Mouse (Mus musculus) heart, embryonic 12.5 days (tissue): ENCODE data around the gene Caskin2. TPM values are rescaled to one million over a fixed set of nuclear protein-coding genes. Genes with fewer than 3 reads are reported as not detected.
"Not testable (repeated sequence)": the region's sequence is repeated elsewhere in the genome, so short reads cannot be mapped to it uniquely, and the experiment has no call there.

Experiments used
- ATAC-seq: fragments of 200-750 bp; cut with Nextera tagmentation; 2 replicates; pipeline ENCODE4 v1.8.0; 2017; ENCODE audit warnings: moderate TSS enrichment, moderate library complexity; ENCODE audit not compliant: insufficient number of reproducible peaks, low FRiP score
- H3K27ac ChIP-seq: fragments of 300-500 bp; sonication (generic); 2 replicates; pipeline ENCODE4 v1.5.1; 2016; ENCODE audit warnings: mild to moderate bottlenecking, moderate library complexity; ENCODE audit not compliant: poor library complexity, severe bottlenecking
- H3K27me3 ChIP-seq: fragments of 300-500 bp; sonication (generic); replicated peaks from 2 replicates; pipeline ENCODE4 v1.6.1; 2016; ENCODE audit warnings: mild to moderate bottlenecking, moderate library complexity
- H3K36me3 ChIP-seq: fragments of 300-500 bp; sonication (generic); 2 replicates; pipeline ENCODE4 v1.6.1; 2016; ENCODE audit warnings: mild to moderate bottlenecking, moderate library complexity
- H3K4me1 ChIP-seq: fragments of 300-500 bp; sonication (generic); replicated peaks from 2 replicates; pipeline ENCODE4 v1.6.1; 2016; ENCODE audit warnings: mild to moderate bottlenecking
- H3K4me2 ChIP-seq: fragments of 300-500 bp; sonication (generic); 2 replicates; pipeline ENCODE4 v1.6.1; 2016; ENCODE audit warnings: mild to moderate bottlenecking, moderate library complexity
- H3K4me3 ChIP-seq: fragments of 300-500 bp; sonication (generic); 2 replicates; pipeline ENCODE4 v1.5.1; 2016; ENCODE audit warnings: mild to moderate bottlenecking
- H3K9ac ChIP-seq: fragments of 300-500 bp; sonication (generic); 2 replicates; pipeline ENCODE4 v1.6.1; 2016; ENCODE audit warnings: mild to moderate bottlenecking, moderate library complexity
- H3K9me3 ChIP-seq: fragments of 300-500 bp; sonication (generic); replicated peaks from 2 replicates; pipeline ENCODE4 v1.6.1; 2016; ENCODE audit warnings: mild to moderate bottlenecking, moderate library complexity
- WGBS: fragments of 180-500 bp; shearing (Covaris S2); methylation state at CpG from one replicate; pipeline ENCODE4 v1.1.7; 2016; 5-methylcytosine and 5-hydroxymethylcytosine counted together
- microRNA-seq: library from miRNA; unstranded; fragments of <30 nt; microRNA quantifications from one replicate; pipeline ENCODE4, GENCODE M21; 2017
- polyA plus RNA-seq: library from polyadenylated mRNA; unstranded; fragments of >200 nt; fragmentation: Nextera tagmentation; extraction: Ambion mirVana; gene quantifications from 2 replicates; pipeline ENCODE4 v1.2.1, GENCODE M21; 2016

Caskin2 gene
- polyA plus RNA-seq, 1 experiment from 2014 or later, result 23.5 TPM

- H3K27me3 ChIP-seq, H3K9me3 ChIP-seq, ATAC-seq, H3K27ac ChIP-seq, H3K9ac ChIP-seq, H3K4me3 ChIP-seq, H3K4me2 ChIP-seq, H3K36me3 ChIP-seq: not testable (repeated sequence)
- WGBS, result 93% methylated on average over 7 of the region's 7 CpGs
- H3K4me1 ChIP-seq, result peaks cover 12% of the 10 kb centered on the region
These were observed 51.3 kb downstream of the Caskin2 start for GRCm38 (mm10) chr11:115762176-115762575.

- Histone ChIP-seq H3K27me3 (no peaks in the 10 kb centered on the region), H3K9me3 (no peaks in the 10 kb centered on the region), H3K4me3 (no peak overlapping the region), H3K9ac (no peak overlapping the region), H3K4me1 (no peaks in the 10 kb centered on the region), H3K4me2 (no peak overlapping the region), H3K27ac (no peak overlapping the region), H3K36me3 (no peaks in the 10 kb centered on the region)
- ATAC-seq, result no peak
- WGBS, result 59% methylated on average over 4 of the region's 4 CpGs
These were observed 60.0 kb downstream of the Caskin2 start for GRCm38 (mm10) chr11:115753485-115753884.

- ATAC-seq, result no peak
- Histone ChIP-seq H3K9me3 (no peaks in the 10 kb centered on the region), H3K4me3 (no peak overlapping the region), H3K4me1 (peaks cover 1% of the 10 kb centered on the region; the same call in 1 of the 2 replicates), H3K9ac (no peak overlapping the region), H3K27ac (no peak overlapping the region), H3K36me3 (no peaks in the 10 kb centered on the region), H3K4me2 (no peak overlapping the region), H3K27me3 (no peaks in the 10 kb centered on the region)
- WGBS, result 77% methylated on average over 7 of the region's 7 CpGs
These were observed 60.8 kb downstream of the Caskin2 start for GRCm38 (mm10) chr11:115752653-115753052.

GRCm38 (mm10) chr11:115751725-115752124 is 61.7 kb downstream of the Caskin2 start:
- no peak overlapping the region for H3K4me3 ChIP-seq
- no peak overlapping the region for H3K4me2 ChIP-seq
- no peak for ATAC-seq
- H3K36me3 ChIP-seq, result no peaks in the 10 kb centered on the region
- no peak overlapping the region for H3K27ac ChIP-seq
- H3K27me3 ChIP-seq, result no peaks in the 10 kb centered on the region
- H3K4me1 ChIP-seq, result peaks cover 10% of the 10 kb centered on the region
- WGBS, result 49% methylated on average over 2 of the region's 2 CpGs
- no peak overlapping the region for H3K9ac ChIP-seq
- no peaks in the 10 kb centered on the region for H3K9me3 ChIP-seq

- ATAC-seq, result no peak
- peaks cover 13% of the 10 kb centered on the region for H3K4me1 ChIP-seq
These were observed 63.6 kb downstream of the Caskin2 start for GRCm38 (mm10) chr11:115749834-115750233.

More at GRCm38 (mm10) chr11:115749834-115750233, 63.6 kb downstream of the Caskin2 start:
- WGBS, result 91% methylated on average over 5 of the region's 5 CpGs
- no peak overlapping the region for H3K4me3 ChIP-seq
- H3K27ac ChIP-seq, result no peak overlapping the region
- H3K9ac ChIP-seq, result no peak overlapping the region
- no peak overlapping the region for H3K4me2 ChIP-seq
- H3K36me3 ChIP-seq, result no peaks in the 10 kb centered on the region
- no peaks in the 10 kb centered on the region for H3K27me3 ChIP-seq
- H3K9me3 ChIP-seq, result no peaks in the 10 kb centered on the region

Small RNA genes lying within 50 kb of the gene (microRNA-seq; reads per million reads assigned to microRNA genes)
- 0.94 reads per million for gene Mir5621

Other genes with a start within 250 kb of the Caskin2 start
- 117 and 132 TPM in 2 replicates for gene Nup85, start 249.2 kb downstream of the Caskin2 start, polyA plus RNA-seq
- gene Mrps7, start 209.7 kb downstream of the Caskin2 start, polyA plus RNA-seq, result 90.4 and 95.4 TPM in 2 replicates
- gene Gga3, start 209.6 kb downstream of the Caskin2 start, polyA plus RNA-seq, result 19.2 and 21.9 TPM in 2 replicates
- gene Mif4gd, start 200.7 kb downstream of the Caskin2 start, polyA plus RNA-seq, result 20.9 and 22.0 TPM in 2 replicates
- 39.9 and 42.1 TPM in 2 replicates for gene Slc25a19, start 185.3 kb downstream of the Caskin2 start, polyA plus RNA-seq
- 95.9 and 113 TPM in 2 replicates for gene Grb2, start 105.0 kb downstream of the Caskin2 start, polyA plus RNA-seq
- gene Tmem94, start 48.2 kb downstream of the Caskin2 start, polyA plus RNA-seq, result 52.4 and 52.5 TPM in 2 replicates
- gene Tsen54, start 1.1 kb upstream of the Caskin2 start, polyA plus RNA-seq, result 23.0 and 29.2 TPM in 2 replicates
- gene Llgl2, start 10.4 kb upstream of the Caskin2 start, polyA plus RNA-seq, result 22.5 and 25.8 TPM in 2 replicates
- 0.17 and 0.37 TPM in 2 replicates for gene Myo15b, start 44.8 kb upstream of the Caskin2 start, polyA plus RNA-seq
- gene Smim5, start 86.3 kb upstream of the Caskin2 start, polyA plus RNA-seq, result 15.0 and 16.6 TPM in 2 replicates
- 0.77 and 1.8 TPM in 2 replicates for gene Smim6, start 98.4 kb upstream of the Caskin2 start, polyA plus RNA-seq
- 29.4 and 32.2 TPM in 2 replicates for gene Sap30bp, start 119.6 kb upstream of the Caskin2 start, polyA plus RNA-seq
- 13.8 and 17.3 TPM in 2 replicates for gene Recql5, start 119.8 kb upstream of the Caskin2 start, polyA plus RNA-seq
- 2.0 and 2.7 TPM in 2 replicates for gene Itgb4, start 161.1 kb upstream of the Caskin2 start, polyA plus RNA-seq
- gene Galk1, start 199.1 kb upstream of the Caskin2 start, polyA plus RNA-seq, result 151 and 152 TPM in 2 replicates
- 742 and 759 TPM in 2 replicates for gene H3f3b, start 214.3 kb upstream of the Caskin2 start, polyA plus RNA-seq
- gene Unk, start 216.7 kb upstream of the Caskin2 start, polyA plus RNA-seq, result 31.8 and 32.3 TPM in 2 replicates